Mouse (Mus musculus) CD8-positive naive resting alpha-beta T cell, adult 2 months (primary cell): ENCODE data around the gene Lta.
"Not testable (repeated sequence)": the region's sequence is repeated elsewhere in the genome, so short reads cannot be mapped to it uniquely, and the experiment has no call there.

Source experiments
- DNase-seq, 2 experiments: peaks; one replicate each; pipeline ENCODE4 v3.0.0; 2022; ENCODE audit warnings: low read depth in 2 of 2, low spot score in 2 of 2

Lta gene

GRCm38 (mm10) chr17:35240384-35241304 lies 35.5 kb upstream of the Lta start:
- no peak for DNase-seq

GRCm38 (mm10) chr17:35239700-35240099 lies 34.5 kb upstream of the Lta start:
- no peak for DNase-seq

- no peak for DNase-seq
Observed at GRCm38 (mm10) chr17:35237504-35237903, 32.4 kb upstream of the Lta start.

- DNase-seq, result no peak
Observed at GRCm38 (mm10) chr17:35236996-35237395, 31.8 kb upstream of the Lta start.

- peak; percentile 98 to 100 for DNase-seq
Observed at GRCm38 (mm10) chr17:35236390-35236746, 31.2 kb upstream of the Lta start.

GRCm38 (mm10) chr17:35235614-35236389 lies 30.7 kb upstream of the Lta start, which contains the start of gene Nfkbil1:
Nfkbil1 (minus strand) TSS chr17:35235792.
- peak; percentile 70 to 77 for DNase-seq

- no peak for DNase-seq
Observed at GRCm38 (mm10) chr17:35234903-35235302, 29.8 kb upstream of the Lta start.

- not testable (repeated sequence) for DNase-seq
Observed at GRCm38 (mm10) chr17:35234090-35234489, 28.9 kb upstream of the Lta start.

GRCm38 (mm10) chr17:35233114-35233980 lies 28.2 kb upstream of the Lta start, which contains the start of gene Atp6v1g2:
Atp6v1g2 (plus strand) TSS chr17:35233660.
- no peak for DNase-seq

GRCm38 (mm10) chr17:35232659-35233058 lies 27.5 kb upstream of the Lta start:
- DNase-seq, result peak in 1 of 2 experiments; percentile 50

- peak; percentile 82 to 88 for DNase-seq
Observed at GRCm38 (mm10) chr17:35232043-35232442, 26.9 kb upstream of the Lta start.

GRCm38 (mm10) chr17:35231022-35231421 lies 25.9 kb upstream of the Lta start:
- no peak for DNase-seq

- no peak for DNase-seq
Observed at GRCm38 (mm10) chr17:35226561-35227046, 21.5 kb upstream of the Lta start.

- DNase-seq, result no peak
Observed at GRCm38 (mm10) chr17:35225456-35225855, 20.3 kb upstream of the Lta start.

- no peak for DNase-seq
Observed at GRCm38 (mm10) chr17:35224641-35225040, 19.5 kb upstream of the Lta start.

- no peak for DNase-seq
Observed at GRCm38 (mm10) chr17:35222299-35222698, 17.1 kb upstream of the Lta start.

GRCm38 (mm10) chr17:35220156-35220952 lies 15.2 kb upstream of the Lta start, which contains the start of gene Gm16181:
Gm16181 (plus strand) TSS chr17:35220834.
- no peak for DNase-seq

- peak in 1 of 2 experiments; percentile 26 for DNase-seq
Observed at GRCm38 (mm10) chr17:35219601-35220041, 14.5 kb upstream of the Lta start.

GRCm38 (mm10) chr17:35218516-35219193 lies 13.5 kb upstream of the Lta start:
- peak in 1 of 2 experiments; percentile 39 for DNase-seq
